11 mouse cellular contexts compared by ENCODE assay signal in genomic region chr13:92241426-92241825, GRCm38 (mm10).
A peak's percentile ranks its signal among the peaks of the same experiment; 100 is the strongest.
DNase-seq lines count a peak whose midpoint lies in the region; ATAC-seq and TF ChIP-seq lines count a peak whose summit lies in the region.
"Had no signal": no experiment of that assay in that cellular context is flagged by ENCODE, and none has a peak within 500 bp of the region (broad histone marks: within the 10 kb centered on the region; RNA-seq: fewer than 3 reads in every experiment).

No protein-coding gene starts in this region.

- peak; percentile 14 for DNase-seq in kidney, adult 9 months
- no peak for DNase-seq in kidney, adult 11 months
- peak; percentile 49 to 52 for DNase-seq in adrenal gland, postnatal 36 days
- DNase-seq in liver, postnatal 0 days = no peak
- DNase-seq in embryo, embryonic 11 days = no peak
- no peak for DNase-seq in retina, embryonic 14.5 days (ENCODE audit: low spot score)
- no peak for DNase-seq in right cerebral cortex, postnatal 10 days (ENCODE audit: low spot score in 2 of 2)
- DNase-seq: gastrocnemius, adult 2 months; left cerebral cortex, postnatal 4 days had no signal

- H3K4me1 ChIP-seq in liver, postnatal 0 days (ENCODE audit: insufficient read depth) = no peaks in the 10 kb centered on the region
- H3K4me1 ChIP-seq: hindbrain, embryonic 15.5 days had no signal

- 49% methylated on average over 4 of the region's 4 CpGs for WGBS in liver, postnatal 0 days (ENCODE audit: insufficient replicate concordance)

- no peak overlapping the region for H3K9ac ChIP-seq in liver, postnatal 0 days (replicated peaks)
- H3K9ac ChIP-seq: hindbrain, embryonic 15.5 days had no signal

- no peaks in the 10 kb centered on the region for H3K36me3 ChIP-seq in liver, postnatal 0 days (replicated peaks; ENCODE audit: insufficient read depth, low read length)
- H3K36me3 ChIP-seq: hindbrain, embryonic 15.5 days had no signal

- ATAC-seq in CD4-positive, CD25-positive, alpha-beta regulatory T cell, adult 4 months = peak; percentile 78
- ATAC-seq in liver, postnatal 0 days = peak; percentile 84

- no peak overlapping the region for H3K4me2 ChIP-seq in liver, postnatal 0 days (ENCODE audit: low read depth, low read length)
- H3K4me2 ChIP-seq: hindbrain, embryonic 15.5 days had no signal

- no peak for TF ChIP-seq EP300 in liver, postnatal 0 days (IDR thresholded peaks at IDR 0.05; ENCODE audit: low read depth)

- TF ChIP-seq CTCF in liver, postnatal 0 days (IDR thresholded peaks at IDR 0.05; ENCODE audit: low read depth) = no peak

- no peak overlapping the region for H3K27ac ChIP-seq in liver, postnatal 0 days (ENCODE audit: low read depth)
- H3K27ac ChIP-seq: gastrocnemius, adult 2 months; hindbrain, embryonic 15.5 days had no signal

- no peaks in the 10 kb centered on the region for H3K9me3 ChIP-seq in liver, postnatal 0 days (ENCODE audit: low read length)
- H3K9me3 ChIP-seq: hindbrain, embryonic 15.5 days had no signal

- no peak overlapping the region for H3K4me3 ChIP-seq in liver, postnatal 0 days (ENCODE audit: low read depth, low read length)
- H3K4me3 ChIP-seq: gastrocnemius, adult 2 months; hindbrain, embryonic 15.5 days had no signal

- no peaks in the 10 kb centered on the region for H3K27me3 ChIP-seq in liver, postnatal 0 days (ENCODE audit: insufficient read depth, low read length)
- H3K27me3 ChIP-seq: hindbrain, embryonic 15.5 days had no signal

Comparison
In these comparisons a context has a peak if more than half of its experiments do, and no peak if none do; other contexts are left out.
1. DNase-seq: peak in kidney, adult 9 months (single experiment) and adrenal gland, postnatal 36 days (2 of 2); none in kidney, adult 11 months (single experiment), liver, postnatal 0 days (single experiment), embryo, embryonic 11 days (single experiment), retina, embryonic 14.5 days (single experiment) and right cerebral cortex, postnatal 10 days (0 of 2).